Mouse (Mus musculus) adrenal gland, postnatal 10 days (tissue): ENCODE results near the gene Sec23b. TPM values are rescaled to one million over a fixed set of nuclear protein-coding genes. Genes with fewer than 3 reads are reported as not detected.
"Not testable (repeated sequence)": the region's sequence is repeated elsewhere in the genome, so short reads cannot be mapped to it uniquely, and the experiment has no call there.

Experiments used
- DNase-seq: peaks from one replicate; pipeline ENCODE4 v3.0.0; 2021; ENCODE audit warnings: mixed read lengths
- long read RNA-seq, 2 experiments: library from polyadenylated mRNA; stranded (forward); transcript quantifications; one replicate each; pipeline ENCODE4 v2.0.0; 2021
- total RNA-seq, 2 experiments: library from RNA; stranded (reverse); gene quantifications; 2 replicates each; pipeline ENCODE4 v1.2.3; 2021

Sec23b gene
- 10 to 100 TPM; 55.0 to 66.7 TPM for total RNA-seq
- long read RNA-seq, experiment 1, transcript Sec23b-201 (20 exons, 2,779 nt): major isoform, 20 of 81 reads
- long read RNA-seq, experiment 1, partial matches to known transcripts: 33 of 81 reads
- long read RNA-seq, experiment 1, other reads (novel, unspliced or antisense): 28 of 81 reads
- long read RNA-seq, experiment 2, transcript Sec23b-201 (20 exons, 2,779 nt): major isoform, 17 of 75 reads
- long read RNA-seq, experiment 2, partial matches to known transcripts: 23 of 75 reads
- long read RNA-seq, experiment 2, other reads (novel, unspliced or antisense): 35 of 75 reads

DNA sequence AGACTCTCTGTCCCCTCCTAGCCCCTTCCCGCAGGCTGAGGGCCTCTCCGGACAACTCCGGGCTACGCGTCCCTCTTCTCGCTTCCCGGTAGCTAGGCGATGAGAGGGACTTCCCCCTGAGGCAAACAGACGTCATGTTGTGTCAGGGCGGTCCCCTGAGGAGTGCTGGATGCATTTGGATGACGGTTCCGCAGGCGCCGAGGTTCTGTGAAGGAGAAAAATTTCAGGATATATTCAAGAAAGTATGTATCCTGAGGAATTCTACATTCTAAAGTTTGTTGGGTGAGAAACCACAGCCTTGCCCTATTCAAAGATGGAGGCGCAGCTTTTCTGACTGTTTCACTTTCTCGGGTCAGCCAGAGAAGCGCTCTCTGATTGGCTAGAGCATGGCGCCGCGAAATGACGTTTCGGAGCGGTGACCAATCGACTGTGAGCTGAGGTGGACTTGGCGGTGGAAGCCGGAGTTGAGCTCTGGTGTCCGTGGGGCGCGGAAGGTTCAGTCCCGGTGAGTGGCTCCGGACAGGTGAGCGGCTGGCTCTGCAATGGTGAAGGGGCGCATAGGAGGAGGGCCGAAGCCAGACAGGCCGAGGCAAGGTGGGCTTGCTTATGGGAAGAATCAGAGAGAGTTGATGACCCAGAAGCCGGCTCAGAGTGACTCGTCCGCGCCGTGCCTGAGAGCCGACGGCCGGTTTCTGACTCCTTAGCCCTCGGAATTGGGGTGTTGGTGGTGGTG lies at the start of gene Sec23b:
Gene Sec23b, plus strand, starts transcription at position 410 of the 733 bp plus-strand sequence.
- DNase-seq: peak; percentile 98

DNA sequence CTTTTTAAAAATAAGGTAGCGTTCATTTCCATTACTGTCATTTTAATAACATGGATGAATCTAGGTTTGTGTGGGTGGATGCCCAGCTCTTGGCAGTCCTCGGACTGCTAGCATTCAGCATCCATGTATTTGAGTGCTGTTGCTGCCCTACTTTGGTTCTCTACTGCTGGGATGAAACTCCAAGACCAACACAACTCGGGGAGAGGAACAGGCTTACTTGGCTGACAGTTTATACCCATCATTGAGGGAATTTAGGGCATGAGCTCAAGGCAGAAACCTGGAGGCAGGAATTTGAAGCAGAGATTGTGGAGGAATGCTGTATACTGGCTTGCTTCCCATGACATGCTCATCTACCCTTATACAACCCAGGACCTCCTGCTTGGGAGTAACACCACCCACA lies 41.4 kb upstream of the Sec23b start:
- DNase-seq: no peak

DNA sequence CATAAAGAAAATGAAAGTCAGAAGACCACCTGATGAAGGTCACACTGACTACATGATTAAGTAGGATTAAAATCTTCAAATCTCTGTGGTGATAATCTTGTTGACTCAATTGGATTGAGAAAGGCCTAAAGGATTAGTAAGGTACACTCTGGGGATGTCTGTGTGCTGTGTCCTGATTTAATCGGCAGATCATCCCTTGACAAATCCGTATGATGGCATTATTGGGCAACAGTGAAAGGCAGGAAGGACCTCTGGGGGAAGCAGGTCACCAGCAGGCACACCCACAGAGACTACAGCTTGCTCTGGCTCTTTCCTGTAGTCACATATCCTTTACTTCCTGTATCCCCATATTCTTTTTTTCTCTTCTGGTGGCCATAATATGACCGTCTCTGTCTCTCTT lies 36.3 kb upstream of the Sec23b start:
- DNase-seq: no peak

DNA sequence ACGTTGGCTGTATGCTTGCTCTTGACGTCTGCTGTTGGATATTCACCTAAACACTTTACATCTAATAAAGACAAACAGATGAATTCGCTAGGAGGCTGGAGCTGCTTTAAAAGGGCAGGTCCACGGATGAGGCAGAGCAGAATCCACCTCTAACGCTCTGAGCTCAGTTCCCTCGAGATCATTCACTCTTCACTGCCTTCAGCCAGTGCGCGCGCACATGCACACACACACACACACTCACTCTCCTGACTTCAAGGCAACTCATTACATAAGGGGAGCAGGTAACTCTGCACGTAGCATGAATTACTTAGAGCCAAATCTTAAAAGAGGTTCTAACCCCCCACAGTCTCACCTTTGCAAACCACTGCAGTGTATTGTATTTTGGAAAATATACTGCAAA lies 30.2 kb upstream of the Sec23b start:
- no peak for DNase-seq

DNA sequence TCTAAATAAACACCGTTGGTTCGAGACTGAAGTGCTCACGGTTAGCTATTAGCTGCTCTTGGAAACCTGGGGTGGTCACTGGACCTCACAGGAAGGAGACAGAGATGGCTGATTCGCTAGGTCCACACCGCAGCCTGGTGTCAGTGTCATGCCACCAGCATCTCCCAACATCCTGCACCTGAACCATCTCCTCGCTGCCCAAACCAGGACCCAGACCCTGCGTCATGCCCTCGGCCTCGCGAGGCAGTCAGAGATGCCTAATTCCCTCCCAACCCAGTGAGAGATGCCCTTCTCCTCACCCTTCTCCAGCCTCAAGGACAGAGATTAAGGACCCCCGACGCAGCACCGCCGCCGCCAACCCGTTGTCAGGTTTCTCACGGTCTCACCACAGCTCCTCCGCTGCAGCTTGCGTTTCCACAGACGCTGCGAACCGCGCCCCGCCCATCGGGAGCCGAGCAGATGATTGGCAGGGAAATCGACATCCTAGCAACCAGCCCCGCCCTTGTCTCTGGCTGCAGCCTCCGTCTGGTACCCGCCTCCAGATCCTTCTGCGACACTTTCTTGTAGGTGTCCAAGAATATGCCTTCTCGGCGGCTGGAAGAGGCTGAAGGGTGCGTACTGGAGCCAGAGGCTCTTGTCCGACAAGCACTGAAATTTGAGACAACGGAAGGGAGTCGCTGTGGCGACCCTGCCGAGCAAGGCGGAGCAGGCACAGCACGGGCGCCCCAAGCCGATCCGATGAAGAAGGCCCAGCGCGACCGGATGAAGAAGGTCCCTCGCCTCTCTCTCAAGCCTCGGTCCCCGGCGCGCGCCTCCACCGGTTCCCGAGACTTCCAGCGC lies 28.8 kb upstream of the Sec23b start, which contains the start of the genes Dzank1 and Polr3f:
Gene Dzank1, minus strand, starts transcription at position 434 of the 840 bp plus-strand sequence.
Gene Polr3f, plus strand, starts transcription at position 738 of the 840 bp plus-strand sequence.
- DNase-seq: peak; percentile 97

DNA sequence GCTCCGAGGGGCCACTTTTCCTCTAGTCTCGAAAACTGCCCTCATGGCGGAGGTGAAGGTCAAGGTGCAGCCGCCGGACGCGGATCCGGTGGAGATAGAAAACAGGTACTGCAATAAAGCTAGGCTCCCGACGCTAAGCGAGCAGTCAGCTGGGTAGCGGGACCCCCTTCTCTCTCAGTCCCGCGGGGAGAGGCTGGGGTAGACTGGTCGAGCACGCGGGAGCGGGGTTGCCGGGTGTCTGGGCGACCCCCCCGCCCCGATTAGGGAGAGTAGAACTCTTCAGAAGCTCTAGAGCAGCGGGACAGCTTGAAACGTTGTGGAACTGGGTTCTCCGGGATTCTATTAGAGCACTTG lies 28.2 kb upstream of the Sec23b start:
- no peak for DNase-seq

DNA sequence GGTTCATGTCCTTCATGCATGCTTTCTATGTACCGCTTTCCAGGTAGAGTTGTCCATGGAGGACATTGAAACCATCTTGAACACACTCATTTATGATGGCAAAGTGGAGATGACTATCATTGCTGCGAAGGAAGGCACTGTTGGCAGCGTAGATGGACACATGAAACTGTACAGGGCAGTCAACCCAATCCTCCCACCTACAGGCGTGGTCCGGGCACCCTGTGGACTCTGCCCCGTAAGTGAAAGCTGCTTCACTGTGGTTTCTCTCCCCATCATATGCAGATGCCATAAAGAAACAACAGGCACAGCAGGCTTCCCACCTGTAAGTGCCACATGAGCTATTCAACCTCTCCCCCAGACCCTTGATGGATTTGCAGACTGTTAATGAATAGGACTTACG lies 18.9 kb upstream of the Sec23b start:
- no peak for DNase-seq

DNA sequence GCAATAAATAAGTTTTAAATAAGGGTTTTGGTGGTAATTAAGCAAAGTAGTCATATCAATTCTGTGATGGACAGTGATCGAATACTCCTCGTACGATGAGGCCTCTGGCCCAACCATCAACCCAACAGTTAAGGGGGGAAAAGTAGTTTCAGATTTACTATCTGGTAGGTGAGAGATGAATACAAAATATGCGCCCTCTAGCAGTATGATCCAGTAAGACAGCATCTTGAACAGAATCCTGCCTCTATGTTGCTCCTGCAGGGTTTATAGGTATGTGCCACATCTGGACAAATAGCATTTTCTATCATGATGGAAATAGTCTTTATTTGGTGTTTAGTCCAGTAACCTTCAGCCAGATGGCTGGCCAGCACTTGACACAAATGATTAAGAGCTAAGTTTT lies 14.8 kb upstream of the Sec23b start:
- no peak for DNase-seq

DNA sequence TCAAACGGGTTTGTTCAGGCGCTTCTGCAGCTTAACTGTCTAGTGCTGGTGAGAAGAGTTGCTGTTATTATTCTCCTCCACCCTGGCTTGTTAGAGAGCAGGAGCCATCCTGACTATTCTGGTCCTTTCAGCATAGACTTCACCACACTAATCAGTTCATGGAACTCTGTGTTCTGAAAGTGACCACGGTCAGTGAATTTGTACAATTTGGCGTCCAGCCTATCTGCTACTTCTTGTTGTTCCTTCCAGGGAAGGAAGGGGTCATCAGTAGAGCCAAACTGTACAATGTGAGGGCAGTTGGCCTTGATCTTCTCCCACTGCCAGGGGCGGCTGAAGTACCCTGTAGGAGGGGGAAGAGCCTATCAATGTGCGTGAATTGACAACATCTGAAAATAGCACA lies 12.4 kb upstream of the Sec23b start:
- no peak for DNase-seq

DNA sequence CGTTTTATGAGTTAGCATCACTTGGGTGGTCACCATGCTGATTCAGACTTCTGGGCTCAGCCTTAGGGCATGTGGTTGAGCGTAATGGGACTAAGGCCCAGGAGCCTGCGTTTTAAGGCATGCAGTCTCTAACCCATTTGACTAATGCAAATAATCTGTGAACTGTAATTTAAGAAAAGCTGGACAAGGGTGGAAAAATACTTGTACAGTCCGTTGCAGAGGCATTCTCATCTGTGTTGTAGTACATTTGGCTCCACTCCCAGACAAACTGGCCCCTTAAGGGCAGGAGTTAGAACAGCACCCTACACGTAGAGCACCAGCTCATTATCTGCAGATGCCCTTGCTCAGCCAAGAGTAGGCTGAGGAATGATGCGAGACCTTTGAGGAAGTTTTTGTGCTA lies 11.4 kb upstream of the Sec23b start:
- DNase-seq: peak; percentile 46

DNA sequence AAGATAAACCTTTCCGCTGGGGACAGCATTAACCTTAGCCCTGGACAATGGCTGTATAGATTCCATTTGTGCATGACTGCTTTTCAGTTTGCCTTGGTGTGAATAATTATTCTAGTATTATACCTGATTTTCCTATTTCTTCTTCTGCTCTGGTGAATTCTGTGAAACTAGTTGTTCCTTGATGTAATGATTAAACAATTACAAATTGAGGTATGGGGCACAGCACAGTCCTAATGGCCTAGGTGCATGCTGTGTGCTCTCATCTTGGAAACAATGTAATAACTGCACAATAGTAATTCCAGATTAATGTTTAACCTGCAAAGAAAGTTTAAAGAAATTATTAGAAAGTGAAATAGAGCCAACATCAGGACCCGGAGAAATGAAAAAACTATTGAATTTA lies 11.0 kb upstream of the Sec23b start:
- DNase-seq: no peak

DNA sequence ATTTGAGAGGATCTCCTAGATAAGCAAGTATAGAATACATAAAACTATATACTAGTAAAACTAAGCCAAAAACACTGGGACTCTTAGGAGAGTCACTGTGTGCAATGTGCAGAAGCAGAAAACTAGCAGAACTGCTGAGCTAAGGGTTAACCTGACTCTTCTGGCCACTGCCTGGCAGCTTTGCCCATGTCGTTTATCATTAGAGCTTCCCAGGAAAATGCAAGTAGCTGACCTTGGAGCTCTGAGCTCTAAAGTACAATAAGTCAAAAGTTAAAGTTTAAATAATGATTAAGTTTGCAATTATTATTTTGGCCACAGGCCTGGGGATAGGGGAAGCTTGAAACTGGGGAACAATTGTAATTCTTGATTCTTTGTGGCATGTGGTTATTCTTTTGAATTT lies 10.5 kb upstream of the Sec23b start:
- DNase-seq: peak; percentile 25

DNA sequence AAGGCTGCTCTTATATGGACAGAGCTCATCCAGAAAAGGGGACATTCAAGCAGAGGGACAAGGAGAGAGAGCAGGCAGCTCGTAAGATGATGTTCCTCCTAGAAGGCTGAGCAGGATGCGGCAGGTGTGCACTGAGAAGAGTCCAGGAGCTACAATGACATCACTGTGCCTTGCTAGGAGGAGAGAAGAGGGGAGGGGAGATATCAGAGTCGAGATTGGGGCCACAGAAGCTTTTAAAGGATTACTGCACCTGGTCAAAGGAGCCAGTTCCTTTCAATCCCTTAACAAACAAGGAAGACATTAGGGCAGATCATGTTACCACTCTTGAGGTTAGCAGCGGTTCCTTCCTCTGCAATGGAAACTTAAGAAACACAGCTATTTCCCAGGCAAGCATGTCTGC lies 8.5 kb upstream of the Sec23b start:
- no peak for DNase-seq

DNA sequence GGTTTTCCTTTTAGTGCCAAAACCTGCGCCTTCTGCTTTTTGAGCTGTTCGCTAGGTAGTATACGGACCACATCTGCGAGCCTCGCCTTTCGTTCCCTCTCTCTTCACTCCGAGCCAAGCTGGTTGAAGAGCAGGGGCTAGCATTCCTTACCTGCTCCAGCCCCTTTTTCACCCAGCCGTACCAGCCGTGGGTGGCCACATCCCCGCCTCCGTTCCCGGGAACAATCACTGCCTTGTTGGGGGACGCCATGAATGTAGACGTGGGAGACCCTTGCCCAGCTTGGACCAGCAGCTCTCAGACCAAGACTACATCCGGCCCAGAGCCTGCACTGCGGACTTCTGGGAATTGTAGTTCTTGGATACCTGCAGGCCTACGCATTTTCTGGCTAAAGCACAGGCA lies 5.5 kb upstream of the Sec23b start, which contains the start of gene Rbbp9:
Gene Rbbp9, minus strand, starts transcription at position 341 of the 400 bp plus-strand sequence.
- DNase-seq: peak; percentile 61

DNA sequence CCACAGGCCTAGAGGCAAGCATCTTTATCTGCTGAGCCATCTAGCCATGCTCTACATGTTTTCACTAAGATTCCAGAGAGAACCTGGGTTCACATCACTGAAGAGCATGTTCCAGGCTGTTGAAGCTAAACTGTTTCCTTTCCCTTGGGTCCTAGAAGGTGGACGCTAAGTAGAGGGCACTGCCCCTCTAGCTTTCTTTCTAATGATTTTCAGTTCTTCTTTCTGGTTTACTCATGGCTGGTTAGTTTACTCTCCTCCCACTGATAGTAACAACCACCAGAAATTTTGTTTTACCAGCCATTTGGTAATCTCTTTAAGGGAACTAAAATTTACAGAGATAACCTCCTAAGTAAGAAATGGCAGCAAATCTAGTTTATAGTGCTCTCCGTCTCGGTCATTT lies 2.1 kb upstream of the Sec23b start:
- DNase-seq: no peak

DNA sequence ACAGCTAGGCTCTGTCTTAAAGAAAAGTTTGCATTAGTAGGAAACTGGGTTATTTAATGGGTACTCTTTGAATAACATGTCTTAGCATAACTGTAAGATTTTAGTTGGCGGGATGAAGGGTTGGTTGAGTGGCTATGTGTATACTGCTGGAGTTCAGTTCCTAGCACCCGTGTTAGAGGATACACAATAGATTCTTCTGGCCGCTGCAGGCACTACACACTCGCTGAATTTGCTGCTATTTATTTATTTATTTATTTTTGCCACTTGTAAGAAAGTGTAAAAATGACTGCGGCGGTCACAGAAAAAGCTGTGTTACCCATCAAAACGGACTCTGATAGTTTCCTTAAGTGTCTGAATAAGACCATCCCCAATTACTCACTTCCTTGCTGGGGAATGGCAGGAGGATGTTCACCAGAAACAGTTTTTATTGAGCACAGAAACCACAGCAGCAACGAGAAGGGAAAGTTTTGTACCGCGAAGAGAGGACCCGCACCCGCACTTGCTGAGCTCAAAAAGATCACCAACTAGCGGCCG lies 676 bp upstream of the Sec23b start:
- no peak for DNase-seq

DNA sequence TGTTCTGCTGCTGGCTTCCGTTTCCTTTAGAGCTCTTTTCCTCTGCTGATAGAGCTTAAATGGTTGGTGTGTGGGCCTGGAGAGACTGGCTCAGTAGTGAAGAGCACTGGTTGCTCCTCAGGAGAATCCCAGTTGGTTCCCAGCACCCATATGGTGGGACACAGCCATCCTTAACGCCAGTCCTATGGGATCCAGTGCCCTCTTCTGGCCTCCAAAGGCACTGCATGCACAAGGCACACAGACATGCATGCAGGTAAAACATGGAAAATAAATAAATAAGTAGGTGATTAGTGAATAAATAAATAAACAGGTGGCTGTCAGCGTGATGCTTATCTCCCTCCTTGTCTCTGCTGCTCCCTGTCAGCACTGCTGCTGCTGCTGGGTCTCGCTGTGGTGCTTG lies 32.7 kb downstream of the Sec23b start:
- no peak for DNase-seq

DNA sequence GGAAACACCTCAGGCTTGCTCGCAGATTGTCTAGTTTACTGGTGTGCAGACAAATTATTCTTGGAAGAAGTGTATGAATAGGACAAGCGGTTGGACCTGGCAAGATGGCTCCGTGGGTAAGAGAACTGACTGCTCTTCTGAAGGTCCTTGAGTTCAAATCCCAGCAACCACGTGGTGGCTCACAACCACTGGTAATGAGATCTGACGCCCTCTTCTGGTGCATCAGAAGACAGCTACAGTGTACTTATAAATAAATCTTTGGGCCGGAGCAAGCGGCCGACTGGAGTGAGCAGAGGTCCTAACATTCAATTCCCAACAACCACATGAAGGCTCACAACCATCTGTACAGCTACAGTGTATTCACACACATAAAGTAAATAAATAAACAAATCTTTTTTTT lies 37.0 kb downstream of the Sec23b start:
- DNase-seq: not testable (repeated sequence)

DNA sequence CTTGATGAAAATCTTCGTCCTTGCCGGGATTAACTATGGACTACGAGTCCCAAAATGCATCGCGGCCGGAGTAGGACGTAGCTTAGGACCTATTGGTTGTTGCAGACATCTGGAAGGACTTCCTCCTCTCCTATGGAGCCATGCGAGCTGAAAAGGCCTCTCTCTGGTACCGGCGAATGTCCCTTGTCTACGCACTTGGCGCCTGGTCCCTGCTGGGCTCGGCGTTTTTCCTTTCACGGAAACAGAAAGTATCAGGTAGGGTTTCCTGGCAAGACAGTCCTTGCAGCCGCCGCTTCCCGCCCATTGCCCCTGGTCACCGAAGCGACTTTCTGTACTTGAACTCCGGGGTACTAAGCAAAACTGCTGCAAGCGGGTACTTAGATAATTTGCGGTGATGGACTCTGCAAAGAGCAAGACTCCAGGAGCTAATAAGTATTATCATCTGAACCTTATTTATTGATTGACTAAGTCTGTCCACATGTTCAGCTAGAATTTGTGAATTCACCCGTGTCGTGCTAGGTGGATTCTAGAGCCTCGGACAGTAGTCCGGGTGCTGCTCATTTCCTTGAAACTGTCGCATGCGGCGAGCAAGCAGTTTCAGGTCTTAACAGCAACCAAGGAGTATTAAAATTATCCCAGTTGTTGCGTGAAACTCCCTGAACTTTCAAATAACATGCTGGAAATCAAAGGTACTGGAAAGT lies 38.1 kb downstream of the Sec23b start, which contains the start of gene Smim26:
Gene Smim26, plus strand, starts transcription at position 104 of the 701 bp plus-strand sequence.
- peak; percentile 85 for DNase-seq

DNA sequence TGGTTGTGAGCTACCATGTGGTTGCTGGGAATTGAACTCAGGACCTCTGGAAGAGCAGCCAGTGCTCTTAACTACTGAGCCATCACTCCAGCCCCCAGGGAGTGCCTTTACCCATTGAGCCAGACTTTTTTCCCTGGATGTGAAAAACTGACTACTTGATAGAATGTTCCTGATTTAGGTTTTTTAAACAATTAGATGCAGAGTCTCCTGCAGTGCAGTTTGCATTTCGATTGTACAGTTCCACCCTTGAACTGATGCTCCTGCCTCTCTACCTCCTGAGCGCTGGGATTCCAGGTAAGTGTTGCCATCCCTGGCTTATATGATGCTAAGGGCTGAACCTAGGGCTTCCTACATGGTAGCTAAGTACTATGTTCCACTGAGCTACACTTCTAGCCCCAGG lies 42.0 kb downstream of the Sec23b start:
- DNase-seq: no peak

DNA sequence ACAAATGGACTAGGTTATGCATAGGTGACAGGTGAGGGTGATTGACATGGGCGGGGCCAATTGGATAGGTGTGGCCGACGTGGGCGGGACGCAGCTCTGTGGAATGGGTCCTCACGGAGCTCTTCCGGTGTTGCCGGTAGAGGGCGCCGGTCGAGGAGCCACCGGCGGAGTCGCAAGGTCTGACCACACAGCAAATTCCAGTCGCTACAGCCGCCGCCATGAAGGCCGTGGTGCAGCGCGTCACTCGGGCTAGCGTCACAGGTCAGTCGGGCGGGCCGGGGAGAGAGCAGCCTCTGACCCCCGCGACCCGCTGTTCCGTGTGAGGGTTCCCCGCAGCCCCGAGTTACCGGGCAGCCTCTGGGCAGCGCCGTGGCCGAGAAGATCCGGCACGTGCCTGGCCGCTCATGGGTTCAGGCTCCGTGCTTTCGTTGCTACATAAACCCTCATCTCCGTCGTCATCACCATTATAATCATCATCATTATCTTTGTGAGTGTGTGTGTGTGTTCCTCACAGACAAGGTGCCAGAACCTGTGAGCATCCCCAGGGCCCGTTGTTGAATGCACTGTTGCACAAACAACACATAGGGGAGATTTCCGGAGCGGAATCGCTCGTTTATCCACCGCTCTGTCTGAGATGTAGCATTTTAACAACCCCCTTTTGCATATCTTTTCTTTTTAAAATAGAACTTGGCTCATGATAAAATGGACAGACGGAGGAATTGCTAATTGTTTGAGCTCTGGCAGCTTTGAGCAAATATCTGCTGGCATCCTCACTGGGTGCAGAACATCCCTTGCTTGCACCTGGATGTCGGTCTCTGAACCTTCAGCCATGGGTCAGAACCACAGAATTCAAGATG lies 44.0 kb downstream of the Sec23b start, which contains the start of gene Dtd1:
Gene Dtd1, plus strand, starts transcription at position 67 of the 857 bp plus-strand sequence.
- peak; percentile 92 for DNase-seq
